Mouse (Mus musculus) adrenal gland, postnatal 14 days (tissue): ENCODE results near the gene Crisp2. TPM values are rescaled to one million over a fixed set of nuclear protein-coding genes. Genes with fewer than 3 reads are reported as not detected.

ENCODE experiments used
- DNase-seq: peaks from one replicate; pipeline ENCODE4 v3.0.0; 2021; ENCODE audit warnings: mixed read lengths
- total RNA-seq: library from RNA; stranded (reverse); gene quantifications from 2 replicates; pipeline ENCODE4 v1.2.3, GENCODE M21; 2021

Crisp2 gene
- total RNA-seq, 1 experiment from 2014 or later, result not detected

- no peak for DNase-seq
Measured at GRCm38 (mm10) chr17:40716273-40716672, 90.5 kb downstream of the Crisp2 start.

Other genes starting within 250 kb of the Crisp2 start
- gene Esp6, start 245.5 kb downstream of the Crisp2 start, total RNA-seq, result not detected in 2 replicates
- gene Esp4, start 208.4 kb downstream of the Crisp2 start, total RNA-seq, result not detected in 2 replicates
- not detected in 2 replicates for gene Esp3, start 174.9 kb downstream of the Crisp2 start, total RNA-seq
- not detected in 2 replicates for gene Esp1, start 79.9 kb downstream of the Crisp2 start, total RNA-seq
- gene Rhag, start 4.1 kb upstream of the Crisp2 start, total RNA-seq, result 0.98 and 4.2 TPM in 2 replicates
- 0.63 and 1.1 TPM in 2 replicates for gene 9130008F23Rik, start 73.6 kb upstream of the Crisp2 start, total RNA-seq
- not detected in 2 replicates for gene Glyatl3, start 107.3 kb upstream of the Crisp2 start, total RNA-seq
- 140 and 156 TPM in 2 replicates for gene Mut, start 127.7 kb upstream of the Crisp2 start, total RNA-seq
- 7.7 and 8.4 TPM in 2 replicates for gene Cenpq, start 128.0 kb upstream of the Crisp2 start, total RNA-seq